Mouse (Mus musculus): ENCODE measurements around the gene Mcm3ap. TPM values are rescaled to one million over a fixed set of nuclear protein-coding genes. Genes with fewer than 3 reads are reported as not detected.

Mcm3ap gene
- total RNA-seq, 2 experiments from 2014 or later = 24.8 to 33.0 TPM

GRCm38 (mm10) chr10:76495501-76495900, 26.8 kb downstream of the Mcm3ap start:
- no peak for DNase-seq

- no peak for DNase-seq
Observed at GRCm38 (mm10) chr10:76496366-76496765, 27.6 kb downstream of the Mcm3ap start.

GRCm38 (mm10) chr10:76497522-76497921, 28.8 kb downstream of the Mcm3ap start:
- no peak for DNase-seq

- DNase-seq = no peak
Observed at GRCm38 (mm10) chr10:76504271-76504943, 35.7 kb downstream of the Mcm3ap start.

GRCm38 (mm10) chr10:76505865-76506264, 37.1 kb downstream of the Mcm3ap start:
- no peak for DNase-seq

GRCm38 (mm10) chr10:76512965-76513583, 44.3 kb downstream of the Mcm3ap start:
- DNase-seq = peak; percentile 84

- no peak for DNase-seq
Observed at GRCm38 (mm10) chr10:76530922-76531321, 62.2 kb downstream of the Mcm3ap start.

GRCm38 (mm10) chr10:76531375-76531774, 62.6 kb downstream of the Mcm3ap start, which contains the start of gene Lss:
Gene Lss, plus strand, starts transcription at chr10:76531588.
- peak; percentile 98 for DNase-seq

- DNase-seq = no peak
Observed at GRCm38 (mm10) chr10:76531828-76532227, 63.1 kb downstream of the Mcm3ap start.

GRCm38 (mm10) chr10:76535526-76535925, 66.8 kb downstream of the Mcm3ap start:
- no peak for DNase-seq

GRCm38 (mm10) chr10:76537619-76538018, 68.9 kb downstream of the Mcm3ap start:
- DNase-seq = peak; percentile 28

GRCm38 (mm10) chr10:76541336-76542085, 72.8 kb downstream of the Mcm3ap start:
- no peak for DNase-seq

GRCm38 (mm10) chr10:76542636-76543375, 74.1 kb downstream of the Mcm3ap start:
- no peak for DNase-seq

- no peak for DNase-seq
Observed at GRCm38 (mm10) chr10:76546566-76546965, 77.8 kb downstream of the Mcm3ap start.

- DNase-seq = no peak
Observed at GRCm38 (mm10) chr10:76548218-76548617, 79.5 kb downstream of the Mcm3ap start.

- no peak for DNase-seq
Observed at GRCm38 (mm10) chr10:76550458-76550857, 81.7 kb downstream of the Mcm3ap start.

GRCm38 (mm10) chr10:76551556-76551955, 82.8 kb downstream of the Mcm3ap start:
- DNase-seq = no peak

- no peak for DNase-seq
Observed at GRCm38 (mm10) chr10:76554061-76554460, 85.3 kb downstream of the Mcm3ap start.

- no peak for DNase-seq
Observed at GRCm38 (mm10) chr10:76561972-76562371, 93.2 kb downstream of the Mcm3ap start, which contains the start of gene Spatc1l. Gene Spatc1l, plus strand, starts transcription at chr10:76562272.
